Mouse (Mus musculus) spleen, postnatal 0 days (tissue): ENCODE measurements around the gene Otor. TPM values are rescaled to one million over a fixed set of nuclear protein-coding genes. Genes with fewer than 3 reads are reported as not detected.

Experiments used
- polyA plus RNA-seq: library from polyadenylated mRNA; unstranded; fragments of >200 nt; fragmentation: Nextera tagmentation; extraction: Ambion mirVana; gene quantifications from 2 replicates; pipeline ENCODE4 v1.2.1, GENCODE M21; 2015

Gene Otor
- polyA plus RNA-seq, result 0.23 TPM in 1 of 2 replicates, not detected in the other

DNA sequence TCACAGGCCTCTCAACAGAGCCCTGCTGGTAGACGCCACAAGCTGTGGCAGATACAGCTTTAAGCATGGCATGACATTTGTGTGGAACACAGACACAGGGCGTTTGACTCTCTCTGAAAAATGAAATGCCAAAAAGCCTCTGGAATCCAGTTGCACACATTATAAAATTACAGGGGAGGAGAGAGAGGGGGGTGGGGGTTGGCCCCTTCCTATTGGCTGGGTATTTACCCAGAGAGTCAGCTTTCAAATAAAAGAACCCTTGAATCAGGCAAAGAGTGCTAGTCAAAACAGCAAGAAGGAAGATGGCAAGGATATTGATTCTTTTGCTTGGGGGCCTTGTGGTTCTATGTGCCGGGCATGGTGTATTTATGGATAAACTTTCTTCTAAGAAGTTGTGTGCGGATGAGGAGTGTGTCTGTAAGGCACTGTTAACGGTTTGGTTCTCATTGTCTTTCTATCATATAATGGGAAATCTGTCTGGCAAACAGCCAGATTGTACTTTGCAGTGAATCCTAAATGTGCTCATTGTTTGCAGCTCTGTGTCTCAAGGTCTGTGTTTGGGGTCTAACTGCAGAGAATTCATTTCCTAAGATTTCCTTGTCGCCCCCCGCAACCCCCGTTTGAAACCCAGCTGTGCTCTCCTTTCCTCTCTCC, at the start of gene Otor:
Otor (plus strand) TSS at position 276 of the 654 bp plus-strand sequence.

DNA sequence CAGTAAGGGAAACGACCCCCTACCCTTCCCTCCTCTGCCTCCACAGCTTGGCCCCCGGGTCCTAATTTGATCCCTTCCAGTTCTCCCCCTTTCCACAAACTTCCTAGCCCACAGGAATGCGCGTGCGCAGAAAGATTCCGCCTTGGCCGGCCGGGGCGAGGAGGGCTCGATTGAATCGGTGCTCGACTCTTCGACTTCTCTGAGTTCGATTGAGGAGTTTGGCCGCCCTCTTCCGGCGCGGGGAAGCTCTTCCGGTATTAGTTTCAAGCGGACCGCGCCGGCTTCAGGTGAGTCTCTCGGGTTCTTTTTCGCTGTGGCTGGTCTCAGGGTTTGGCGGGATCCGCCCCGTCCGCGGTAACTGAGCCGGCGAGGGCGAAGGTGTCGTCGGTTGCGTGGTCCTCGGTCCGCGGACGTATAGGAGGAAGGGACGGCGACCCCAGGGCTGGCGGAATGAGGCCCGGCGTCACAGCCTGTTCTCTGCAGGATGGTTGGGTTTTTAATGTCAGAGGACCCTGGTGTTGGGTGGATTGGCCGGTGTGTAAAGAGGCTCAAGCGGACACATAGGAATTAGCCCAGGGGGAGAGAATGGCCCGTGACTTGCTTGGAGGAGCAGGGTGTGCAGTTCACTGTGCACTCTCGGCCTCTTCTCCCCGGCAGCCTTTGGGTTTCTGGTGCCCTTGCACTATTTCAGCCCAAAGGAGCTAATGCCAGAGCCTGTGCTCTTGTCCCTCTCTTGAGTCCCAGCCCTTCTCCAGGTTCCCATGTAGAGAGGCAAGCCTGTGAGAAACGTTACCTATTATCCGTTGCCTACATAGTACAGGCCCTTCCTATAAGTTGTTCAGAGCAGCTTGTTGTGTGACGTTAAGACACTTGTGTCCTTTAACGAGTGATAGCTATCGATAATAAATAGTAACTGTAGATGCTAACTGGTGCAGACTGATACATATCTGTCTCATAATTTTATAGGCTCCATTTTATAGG, 15.2 kb upstream of the Otor start, which contains the start of gene Snrpb2:
Snrpb2 (plus strand) TSS at position 228 of the 981 bp plus-strand sequence.

Other genes with a start within 250 kb of the Otor start
- gene Kif16b, start 176.9 kb upstream of the Otor start, polyA plus RNA-seq, result 3.8 and 4.5 TPM in 2 replicates
- 56.1 and 58.6 TPM in 2 replicates for gene Snrpb2, start 15.4 kb upstream of the Otor start, polyA plus RNA-seq